Mouse (Mus musculus) kidney, postnatal 0 days (tissue): ENCODE data around the gene Catsper2. TPM values are rescaled to one million over a fixed set of nuclear protein-coding genes. Genes with fewer than 3 reads are reported as not detected.

Experiments
- ATAC-seq: fragments of 200-750 bp; cut with Nextera tagmentation; replicated peaks from 2 replicates; pipeline ENCODE4 v1.8.0; 2017; ENCODE audit warnings: low read depth, moderate number of reproducible peaks, moderate TSS enrichment, moderate library complexity; ENCODE audit not compliant: low FRiP score
- DNase-seq: peaks from one replicate; pipeline ENCODE4 v3.0.0-alpha.2; 2016; ENCODE audit warnings: low spot score
- H3K27ac ChIP-seq: fragments of 300-500 bp; sonication (generic); 2 replicates; pipeline ENCODE4 v1.5.1; 2014; ENCODE audit warnings: mild to moderate bottlenecking
- H3K27me3 ChIP-seq: fragments of 300-500 bp; sonication (generic); 2 replicates; pipeline ENCODE4 v1.6.1; 2014; ENCODE audit warnings: low read length, mixed read lengths; ENCODE audit not compliant: insufficient read depth
- H3K36me3 ChIP-seq: fragments of 300-500 bp; sonication (generic); 2 replicates; pipeline ENCODE4 v1.6.1; 2014; ENCODE audit warnings: low read length, mixed read lengths; ENCODE audit not compliant: insufficient read depth
- H3K4me1 ChIP-seq: fragments of 300-500 bp; sonication (generic); replicated peaks from 2 replicates; pipeline ENCODE4 v1.6.1; 2014; ENCODE audit warnings: antibody characterized with exemption, low read length, mixed read lengths; ENCODE audit not compliant: insufficient read depth
- H3K4me2 ChIP-seq: fragments of 300-500 bp; sonication (generic); 2 replicates; pipeline ENCODE4 v1.6.1; 2014; ENCODE audit warnings: mild to moderate bottlenecking, low read length, moderate library complexity, mixed read lengths
- H3K4me3 ChIP-seq: fragments of 300-500 bp; sonication (generic); replicated peaks from 2 replicates; pipeline ENCODE4 v1.5.1; 2014; ENCODE audit warnings: low read depth, low read length
- H3K9ac ChIP-seq: fragments of 300-500 bp; sonication (generic); 2 replicates; pipeline ENCODE4 v1.6.1; 2014; ENCODE audit warnings: low read depth, low read length
- H3K9me3 ChIP-seq: fragments of 300-500 bp; sonication (generic); replicated peaks from 2 replicates; pipeline ENCODE4 v1.6.1; 2016; ENCODE audit warnings: low read length, inconsistent platforms, mixed read lengths
- CTCF ChIP-seq: IDR thresholded peaks from 2 replicates; pipeline ENCODE4 v1.5.1; 2016; ENCODE audit warnings: antibody characterized with exemption, low read depth, mild to moderate bottlenecking, moderate library complexity
- WGBS: fragments of 180-500 bp; shearing (Covaris S2); extraction: QIAGEN DNeasy Blood & Tissue Kit; methylation state at CpG from one replicate; pipeline ENCODE4 v1.1.7; 2014; 5-methylcytosine and 5-hydroxymethylcytosine counted together
- polyA plus RNA-seq: library from polyadenylated mRNA; unstranded; fragments of >200 nt; fragmentation: Nextera tagmentation; extraction: Ambion mirVana; gene quantifications from 2 replicates; pipeline ENCODE4 v1.2.1, GENCODE M21; 2015

The Catsper2 gene
- polyA plus RNA-seq, 1 experiment from 2014 or later = 2.4 TPM

DNA sequence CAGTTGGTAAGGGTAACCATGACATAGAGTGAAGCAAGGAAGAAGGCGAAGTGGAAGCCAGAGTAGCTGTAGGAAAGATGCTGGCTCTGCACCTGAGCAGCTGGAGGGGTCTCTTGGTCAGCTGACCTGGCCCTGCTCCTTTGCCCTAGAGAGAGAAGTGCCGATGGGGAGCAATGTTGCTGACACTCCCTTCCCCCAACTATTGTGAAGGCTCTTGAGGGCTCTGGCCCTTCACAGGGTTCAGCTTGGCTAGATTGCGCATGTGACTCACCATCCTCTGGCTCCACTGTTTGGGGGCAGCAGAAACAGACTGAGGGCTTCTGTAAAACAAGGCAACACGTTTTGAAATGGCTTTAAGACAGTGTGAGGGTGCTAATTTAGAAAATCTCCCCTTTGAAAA is 38.8 kb upstream of the Catsper2 start:
- no peaks in the 10 kb centered on the region for H3K27me3 ChIP-seq
- 73% methylated on average over 4 of the region's 4 CpGs for WGBS

DNA sequence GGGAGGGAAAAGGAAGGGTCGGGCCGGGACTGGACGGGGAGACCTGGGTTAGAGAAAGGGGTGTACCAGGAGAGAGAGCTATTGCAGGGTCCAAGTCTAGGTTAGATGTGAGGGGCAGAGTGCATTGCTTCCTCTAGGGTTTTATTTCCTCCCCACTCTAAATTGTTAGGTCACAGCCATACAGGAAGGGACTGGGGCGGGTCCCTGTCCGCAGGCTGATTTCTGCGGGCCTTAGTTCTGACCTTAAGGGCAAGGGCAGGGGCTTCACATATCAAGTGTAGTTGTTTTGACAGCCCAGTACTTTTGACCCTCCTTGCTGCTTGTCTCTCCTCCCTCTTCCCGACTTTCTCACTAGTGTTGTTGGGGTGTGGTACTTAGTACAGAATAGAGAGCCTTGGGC is 36.5 kb upstream of the Catsper2 start:
- no peaks in the 10 kb centered on the region for H3K9me3 ChIP-seq
- H3K9ac ChIP-seq = peak overlapping the region; percentile 99
- peak overlapping the region; percentile 98 for H3K27ac ChIP-seq
- peak overlapping the region; percentile 72 for H3K4me2 ChIP-seq
- peaks cover 9% of the 10 kb centered on the region; the same call in 1 of the 2 replicates for H3K4me1 ChIP-seq
- ATAC-seq (no peak), DNase-seq (peak; percentile 73)
- H3K27me3 ChIP-seq = no peaks in the 10 kb centered on the region
- H3K36me3 ChIP-seq = peaks cover 8% of the 10 kb centered on the region; the same call in 1 of the 2 replicates
- peak overlapping the region; percentile 97 for H3K4me3 ChIP-seq
- peak; percentile 10; the same call in 1 of the 2 replicates for TF ChIP-seq CTCF
- 0% methylated on average over 7 of the region's 7 CpGs for WGBS

More for the DNA sequence above, 38.8 kb upstream of the Catsper2 start:
- DNase-seq = no peak
- Histone ChIP-seq H3K27ac (no peak overlapping the region), H3K36me3 (peaks cover 8% of the 10 kb centered on the region; the same call in 1 of the 2 replicates), H3K9me3 (no peaks in the 10 kb centered on the region), H3K4me3 (no peak overlapping the region), H3K4me2 (no peak overlapping the region), H3K9ac (no peak overlapping the region), H3K4me1 (peaks cover 9% of the 10 kb centered on the region; the same call in 1 of the 2 replicates)
- no peak for TF ChIP-seq CTCF
- no peak for ATAC-seq

DNA sequence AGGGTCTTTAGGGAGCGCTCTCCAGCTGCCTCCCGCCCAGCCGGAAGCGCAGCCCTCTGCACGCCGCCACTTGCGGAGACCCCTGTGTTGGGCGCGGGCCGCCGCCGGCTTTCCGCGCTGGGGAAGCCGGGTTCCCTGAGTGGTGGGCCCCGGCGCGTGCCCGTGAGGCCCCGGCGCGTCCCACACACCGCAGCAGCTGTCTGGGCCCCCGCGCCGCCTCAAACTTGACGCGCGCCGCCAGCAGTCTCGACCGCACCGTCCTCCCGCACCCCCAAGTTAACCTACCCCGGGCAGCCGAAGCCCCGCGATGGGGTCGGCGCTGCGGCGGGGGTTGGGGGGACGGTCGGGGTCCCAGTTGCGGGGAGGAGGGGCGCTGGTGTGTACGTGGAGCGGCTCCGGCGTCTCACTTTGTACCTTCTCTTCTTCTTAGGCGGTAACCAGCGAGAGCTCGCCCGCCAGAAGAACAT is 36.0 kb upstream of the Catsper2 start:
- TF ChIP-seq CTCF = no peak
- WGBS = under 1% methylated on average over 52 of the region's 54 CpGs
- DNase-seq = no peak

DNA sequence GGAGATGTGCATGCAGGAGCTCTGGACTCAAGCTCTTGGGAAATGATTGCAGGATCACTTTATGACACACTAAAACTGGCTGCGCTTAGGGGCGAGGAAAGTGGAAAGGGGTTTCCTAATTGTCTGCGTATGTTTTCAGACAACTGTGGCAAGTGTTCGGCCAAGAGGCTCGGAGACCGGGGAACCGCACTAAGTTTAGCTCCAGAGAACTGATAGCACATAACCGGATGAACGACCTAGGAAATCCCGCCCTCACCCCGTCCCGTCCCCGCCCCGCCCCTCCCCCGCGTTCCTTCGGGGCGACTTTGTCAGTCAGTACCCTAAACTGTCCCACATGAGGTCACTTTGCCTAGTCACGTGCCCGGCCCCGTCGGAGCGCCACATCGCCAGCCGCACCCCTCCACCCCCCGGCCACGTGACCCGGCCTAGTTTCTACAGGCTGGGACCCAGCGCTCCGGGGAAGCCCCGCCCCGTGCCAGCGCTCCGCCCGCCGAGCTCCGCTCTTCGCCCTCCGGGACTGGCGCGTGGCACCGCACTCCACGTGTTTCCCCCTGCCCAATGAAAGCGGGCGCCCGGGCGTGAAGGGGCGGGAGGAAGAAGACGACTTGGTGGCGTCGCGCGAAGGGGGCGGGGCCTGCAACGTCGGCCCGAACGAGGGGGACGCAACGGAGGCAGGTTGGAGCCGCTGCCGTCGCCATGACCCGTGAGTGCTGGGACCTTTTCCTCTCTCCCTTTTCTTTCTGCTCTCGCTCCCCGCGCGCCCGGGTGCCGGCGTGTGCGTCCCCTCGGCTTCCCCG is 35.3 kb upstream of the Catsper2 start, which contains the start of gene Serf2:
Gene Serf2, plus strand, starts transcription at position 457 of the 797 bp plus-strand sequence.
- Histone ChIP-seq H3K9ac (peak within 1 kb of the TSS; percentile 99), H3K4me2 (peak within 1 kb of the TSS; percentile 72), H3K4me1 (peaks cover 9% of the 10 kb centered on the region; the same call in 1 of the 2 replicates), H3K27me3 (no peaks in the 10 kb centered on the region), H3K9me3 (no peaks in the 10 kb centered on the region), H3K4me3 (peak within 1 kb of the TSS; percentile 97), H3K27ac (peak within 1 kb of the TSS; percentile 98), H3K36me3 (peaks cover 8% of the 10 kb centered on the region; the same call in 1 of the 2 replicates)
- under 1% methylated on average over 65 of the region's 74 CpGs for WGBS
- TF ChIP-seq CTCF = no peak
- ATAC-seq (peak; percentile 98), DNase-seq (peak; percentile 99)

More for the DNA sequence above, 36.0 kb upstream of the Catsper2 start:
- peaks cover 9% of the 10 kb centered on the region; the same call in 1 of the 2 replicates for H3K4me1 ChIP-seq
- peak overlapping the region; percentile 97 for H3K4me3 ChIP-seq
- no peaks in the 10 kb centered on the region for H3K9me3 ChIP-seq
- H3K9ac ChIP-seq = peak overlapping the region; percentile 99
- H3K27ac ChIP-seq = peak overlapping the region; percentile 98
- peak; percentile 30; the same call in 1 of the 2 replicates for ATAC-seq
- no peaks in the 10 kb centered on the region for H3K27me3 ChIP-seq
- peak overlapping the region; percentile 72 for H3K4me2 ChIP-seq
- peaks cover 8% of the 10 kb centered on the region; the same call in 1 of the 2 replicates for H3K36me3 ChIP-seq

GRCm38 (mm10) chr2:121448136-121448535 is 34.5 kb upstream of the Catsper2 start:
- Histone ChIP-seq H3K27me3 (no peaks in the 10 kb centered on the region), H3K4me3 (peak overlapping the region; percentile 97), H3K27ac (peak overlapping the region; percentile 95), H3K4me2 (peak overlapping the region; percentile 72), H3K36me3 (peaks cover 5% of the 10 kb centered on the region; the same call in 1 of the 2 replicates), H3K4me1 (peaks cover 9% of the 10 kb centered on the region; the same call in 1 of the 2 replicates), H3K9me3 (no peaks in the 10 kb centered on the region), H3K9ac (peak overlapping the region; percentile 57; the same call in 1 of the 2 replicates)
- peak; percentile 54; the same call in 1 of the 2 replicates for TF ChIP-seq CTCF
- 14% methylated on average over 9 of the region's 9 CpGs for WGBS
- DNase-seq (peak; percentile 87), ATAC-seq (no peak)

DNA sequence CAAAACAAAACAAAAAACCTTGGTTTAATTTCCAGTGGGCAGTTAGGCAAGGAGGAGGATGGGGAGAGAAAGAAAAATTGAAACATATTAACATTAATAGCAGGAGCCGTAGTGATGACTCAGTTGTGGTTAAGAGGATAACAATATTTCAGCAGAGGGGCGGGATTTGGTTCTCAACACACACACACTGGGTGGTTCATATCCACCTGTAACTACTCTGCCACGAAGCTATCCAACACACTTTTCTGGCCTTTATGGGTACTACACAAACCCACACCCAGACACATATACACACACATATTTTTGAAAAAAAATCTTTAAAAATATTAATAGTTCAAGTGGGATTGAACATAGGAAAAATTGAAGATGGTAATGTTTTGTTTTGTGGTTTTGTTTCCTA is 33.4 kb upstream of the Catsper2 start:
- no peak for TF ChIP-seq CTCF
- H3K4me3 ChIP-seq = no peak overlapping the region
- no peak overlapping the region for H3K27ac ChIP-seq
- H3K4me2 ChIP-seq = no peak overlapping the region
- H3K9me3 ChIP-seq = no peaks in the 10 kb centered on the region
- H3K36me3 ChIP-seq = no peaks in the 10 kb centered on the region
- WGBS = 90% methylated on average over 3 of the region's 3 CpGs
- no peaks in the 10 kb centered on the region for H3K27me3 ChIP-seq
- DNase-seq = no peak
- ATAC-seq = no peak
- H3K4me1 ChIP-seq = peaks cover 17% of the 10 kb centered on the region
- no peak overlapping the region for H3K9ac ChIP-seq
